Comparison of ENCODE assay signal across 8 mouse cellular contexts in the genomic region with DNA sequence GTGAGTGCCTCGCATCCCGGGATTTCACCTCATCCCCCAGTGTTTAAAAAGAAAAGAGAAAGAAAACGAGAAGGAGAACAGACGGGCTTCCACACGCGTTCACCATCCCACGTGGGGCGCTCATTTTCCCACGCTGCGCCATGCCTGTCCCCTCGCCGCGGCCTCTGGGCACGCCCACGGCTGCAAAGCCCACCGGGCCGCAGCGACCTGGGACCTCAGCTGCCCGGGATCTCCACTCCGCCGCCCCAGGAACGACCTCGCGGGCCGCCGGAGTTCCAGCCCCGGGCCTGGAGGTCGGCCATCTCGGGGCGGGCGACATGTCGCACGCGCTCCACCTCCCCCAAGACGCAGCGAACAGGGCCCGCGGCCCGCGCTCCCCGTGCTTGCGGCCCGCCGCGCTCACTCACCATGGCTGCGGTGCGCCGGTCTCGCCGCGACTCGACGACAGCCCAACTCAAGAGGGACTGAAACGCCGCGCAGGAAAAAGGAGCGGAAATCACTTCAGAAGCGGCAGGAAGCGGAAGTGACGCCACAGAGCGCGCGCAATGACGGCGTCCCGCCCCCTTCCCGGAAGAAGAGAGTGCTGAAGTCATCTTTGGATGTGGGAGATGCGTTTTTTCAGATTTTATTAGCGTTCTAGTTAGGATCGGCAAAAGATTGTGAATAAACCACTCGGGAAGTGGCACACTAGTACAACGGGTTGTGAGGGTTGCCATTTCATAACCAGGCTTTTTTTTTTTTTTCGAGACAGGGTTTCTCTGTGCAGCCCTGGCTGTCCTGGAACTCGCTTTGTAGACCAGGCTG. TPM values are rescaled to one million over a fixed set of nuclear protein-coding genes. Genes with fewer than 3 reads are reported as not detected.
DNase-seq lines count a peak whose midpoint lies in the region; ATAC-seq and TF ChIP-seq lines count a peak whose summit lies in the region.

Snu13 (minus strand) TSS at position 519 of the 804 bp plus-strand sequence.

- no peak for DNase-seq in ES-E14 (ENCODE audit: low read depth, low spot score)
- peak; percentile 93 to 95 for DNase-seq in cerebellum, adult 18-20 months
- DNase-seq in forebrain, postnatal 0 days = peak; percentile 95
- peak; percentile 93 for DNase-seq in heart, postnatal 4 days
- peak; percentile 89 to 92 for DNase-seq in layer of hippocampus, adult 8-10 months (ENCODE audit: low spot score in 2 of 2)
- peak; percentile 79 for DNase-seq in ovary, adult 18-20 months (ENCODE audit: low spot score)
- DNase-seq in thymus, postnatal 0 days (ENCODE audit: low spot score) = peak; percentile 94

- peak; percentile 97 for ATAC-seq in forebrain, postnatal 0 days
- ATAC-seq in lung, embryonic 15.5 days (ENCODE audit: borderline replicate concordance, extremely low read depth, low FRiP score, low TSS enrichment) = peak; percentile 73; the same call in 1 of the 2 replicates

- TF ChIP-seq CTCF in forebrain, postnatal 0 days (IDR thresholded peaks at IDR 0.05; ENCODE audit: low read depth) = no peak

- H3K4me1 ChIP-seq in ES-E14 (ENCODE audit: control insufficient read depth in 2 of 2, insufficient read depth in 2 of 2, low read length in 2 of 2, poor library complexity in 1 of 2) = peaks cover 0 to 2% of the 10 kb centered on the region in 2 experiments; a peak in 3 of 4 replicates
- peaks cover 8% of the 10 kb centered on the region for H3K4me1 ChIP-seq in forebrain, postnatal 0 days (ENCODE audit: insufficient read depth)
- H3K4me1 ChIP-seq in lung, embryonic 15.5 days = peaks cover 20% of the 10 kb centered on the region

- peak within 1 kb of the TSS; percentile 72 for H3K27ac ChIP-seq in ES-E14 (ENCODE audit: insufficient read depth, low read depth, low read length, poor library complexity, severe bottlenecking)
- peak within 1 kb of the TSS; percentile 93 for H3K27ac ChIP-seq in forebrain, postnatal 0 days (ENCODE audit: low read depth, low read length)
- H3K27ac ChIP-seq in lung, embryonic 15.5 days = peak within 1 kb of the TSS; percentile 90

- in situ Hi-C loops in ES-E14 (cut with MboI; ENCODE audit: low sequenced_read_pairs in 2 of 2, unreplicated experiment in 2 of 2) = no loop called here

- H3K4me3 ChIP-seq in ES-E14 (ENCODE audit: insufficient read depth in 1 of 2, low read depth in 1 of 2, low read length in 2 of 2, poor library complexity in 1 of 2, severe bottlenecking in 1 of 2) = peak within 1 kb of the TSS; percentile 86 to 99
- H3K4me3 ChIP-seq in forebrain, postnatal 0 days (ENCODE audit: low read depth, low read length) = peak within 1 kb of the TSS; percentile 98
- peak within 1 kb of the TSS; percentile 91 for H3K4me3 ChIP-seq in lung, embryonic 15.5 days

- peak within 1 kb of the TSS; percentile 92 for H3K9ac ChIP-seq in ES-E14 (ENCODE audit: insufficient read depth, low read depth, low read length, poor library complexity, severe bottlenecking)
- H3K9ac ChIP-seq in forebrain, postnatal 0 days = peak within 1 kb of the TSS; percentile 91
- H3K9ac ChIP-seq in lung, embryonic 15.5 days = peak within 1 kb of the TSS; percentile 93

- peaks cover 11% of the 10 kb centered on the region for H3K36me3 ChIP-seq in ES-E14 (ENCODE audit: control insufficient read depth, insufficient read depth, low read length, poor library complexity, severe bottlenecking)
- peaks cover 12% of the 10 kb centered on the region; the same call in 1 of the 2 replicates for H3K36me3 ChIP-seq in forebrain, postnatal 0 days (ENCODE audit: insufficient read depth)
- peaks cover 14% of the 10 kb centered on the region for H3K36me3 ChIP-seq in lung, embryonic 15.5 days

- H3K27me3 ChIP-seq in forebrain, postnatal 0 days (ENCODE audit: insufficient read depth, low read length) = no peaks in the 10 kb centered on the region
- H3K27me3 ChIP-seq in lung, embryonic 15.5 days = no peaks in the 10 kb centered on the region; the same call in 1 of the 2 replicates

- WGBS in forebrain, postnatal 0 days = 2% methylated on average over 74 of the region's 74 CpGs
- WGBS in lung, embryonic 15.5 days = under 1% methylated on average over 74 of the region's 74 CpGs

- peak within 1 kb of the TSS; percentile 92 for H3K4me2 ChIP-seq in forebrain, postnatal 0 days (ENCODE audit: low read depth)
- peak within 1 kb of the TSS; percentile 80 for H3K4me2 ChIP-seq in lung, embryonic 15.5 days

- H3K9me3 ChIP-seq in ES-E14 (ENCODE audit: control insufficient read depth, insufficient read depth, low read depth, low read length) = no peaks in the 10 kb centered on the region
- no peaks in the 10 kb centered on the region for H3K9me3 ChIP-seq in forebrain, postnatal 0 days (ENCODE audit: low read length)
- H3K9me3 ChIP-seq in lung, embryonic 15.5 days = no peaks in the 10 kb centered on the region

TF ChIP-seq in ES-E14, 5 proteins besides CTCF, POLR2A, EP300 and RAD21:
- TF ChIP-seq HCFC1 (IDR thresholded peaks at IDR 0.05; ENCODE audit: borderline replicate concordance, insufficient read depth, low read length) = no peak
- TF ChIP-seq ZNF384 (IDR thresholded peaks at IDR 0.05; ENCODE audit: low read depth, low read length) = peak; percentile 64; the same call in 1 of the 2 replicates

RNA-seq across cellular contexts. Expression of gene Snu13, which starts in this region (rescaled TPM):
- 212 and 293 TPM in 2 replicates for total RNA-seq in ES-E14 (2012; rRNA removed)
- total RNA-seq in forebrain, postnatal 0 days (2014; rRNA removed) = 155 and 174 TPM in 2 replicates
- polyA plus RNA-seq in forebrain, postnatal 0 days (2015; fragmentation: Nextera tagmentation; extraction: Ambion mirVana) = 283 and 337 TPM in 2 replicates
- 10 to 100 TPM; 63.4 to 69.5 TPM for total RNA-seq in heart, postnatal 4 days (2021)
- 100 to 1,000 TPM in 3 of 4 experiments, 10 to 100 TPM in 1; 98.4 to 120 (median 115) TPM for total RNA-seq in layer of hippocampus, adult 8-10 months (2022)
- 296 and 301 TPM in 2 replicates for polyA plus RNA-seq in lung, embryonic 15.5 days (2015; fragmentation: Nextera tagmentation; extraction: Ambion mirVana)
- polyA plus RNA-seq in thymus, postnatal 0 days (2015; fragmentation: Nextera tagmentation; extraction: Ambion mirVana) = 387 and 431 TPM in 2 replicates
